Mouse (Mus musculus) testis, adult 2 months (tissue): ENCODE measurements around the gene Phf10.
"Not testable (repeated sequence)": the region's sequence is repeated elsewhere in the genome, so short reads cannot be mapped to it uniquely, and the experiment has no call there.

ENCODE experiments used
- CTCF ChIP-seq: fragments of 200-500 bp; IDR thresholded peaks from 2 replicates; pipeline ENCODE4 v1.5.1; 2012; ENCODE audit warnings: low read depth, mild to moderate bottlenecking, inconsistent platforms, low read length, moderate library complexity; ENCODE audit not compliant: control insufficient read depth, insufficient read depth, insufficient replicate concordance
- POLR2A ChIP-seq: fragments of 200-500 bp; IDR thresholded peaks from 2 replicates; pipeline ENCODE4 v1.6.1; 2012; ENCODE audit warnings: low read depth, mild to moderate bottlenecking, inconsistent platforms, low read length, moderate library complexity; ENCODE audit not compliant: control insufficient read depth

- not testable (repeated sequence) for TF ChIP-seq CTCF, POLR2A
These were observed 39.0 kb upstream of the Phf10 start for GRCm38 (mm10) chr17:15000047-15000446.
